Mouse (Mus musculus): Measurements from ENCODE around the gene Tent4a.

GRCm38 (mm10) chr13:69458891-69459290 is 75.5 kb downstream of the Tent4a start:
- TF ChIP-seq GATA1 (IDR thresholded peaks at IDR 0.05; ENCODE audit: low read length) (no peak), TAL1 (IDR thresholded peaks at IDR 0.05; ENCODE audit: low read length) (no peak)
